Mouse (Mus musculus) thymus, adult 2 months (tissue): ENCODE data around the gene Ccnd1. TPM values are rescaled to one million over a fixed set of nuclear protein-coding genes. Genes with fewer than 3 reads are reported as not detected.

ENCODE experiments used
- DNase-seq: peaks from one replicate; pipeline ENCODE4 v3.0.0; 2021
- H3K27ac ChIP-seq: fragments of 200-500 bp; 2 replicates; pipeline ENCODE4 v1.5.1; 2012; ENCODE audit warnings: low read length, control low read depth; ENCODE audit not compliant: control insufficient read depth, insufficient read depth
- H3K27me3 ChIP-seq: fragments of 200-500 bp; 2 replicates; pipeline ENCODE4 v1.6.1; 2012; ENCODE audit warnings: mild to moderate bottlenecking, low read length, moderate library complexity, mixed read lengths; ENCODE audit not compliant: control insufficient read depth, insufficient read depth
- H3K36me3 ChIP-seq: fragments of 200-500 bp; 2 replicates; pipeline ENCODE4 v1.6.1; 2012; ENCODE audit warnings: mild to moderate bottlenecking, low read length, moderate library complexity; ENCODE audit not compliant: control insufficient read depth, insufficient read depth
- H3K4me1 ChIP-seq: fragments of 200-500 bp; replicated peaks from 2 replicates; pipeline ENCODE4 v1.6.1; 2012; ENCODE audit warnings: low read length; ENCODE audit not compliant: control insufficient read depth, insufficient read depth
- H3K4me3 ChIP-seq: fragments of 200-500 bp; 2 replicates; pipeline ENCODE4 v1.5.1; 2012; ENCODE audit warnings: mild to moderate bottlenecking, low read length, control low read depth, moderate library complexity; ENCODE audit not compliant: control insufficient read depth, insufficient read depth
- CTCF ChIP-seq: fragments of 200-500 bp; IDR thresholded peaks from 2 replicates; pipeline ENCODE4 v1.5.1; 2012; ENCODE audit warnings: mild to moderate bottlenecking, control low read depth, low read length, moderate library complexity, borderline replicate concordance; ENCODE audit not compliant: control insufficient read depth, poor library complexity, insufficient read depth; ENCODE audit errors: extremely low read depth
- POLR2A ChIP-seq: fragments of 200-500 bp; IDR thresholded peaks from 2 replicates; pipeline ENCODE4 v1.6.1; 2012; ENCODE audit warnings: mild to moderate bottlenecking, low read length, control low read depth, moderate library complexity; ENCODE audit not compliant: control insufficient read depth, poor library complexity, insufficient read depth; ENCODE audit errors: extremely low read depth
- WGBS: fragments of 180-500 bp; shearing (Covaris S2); methylation state at CpG from one replicate; pipeline ENCODE4 v1.1.7; 2018; 5-methylcytosine and 5-hydroxymethylcytosine counted together
- polyA plus RNA-seq: library from polyadenylated mRNA; depleted of rRNA; stranded (reverse); fragments of >200 nt; gene quantifications from 2 replicates; pipeline ENCODE4 v1.2.3, GENCODE M21; 2012

Gene Ccnd1
- polyA plus RNA-seq, 1 experiment: 21.7 TPM

GRCm38 (mm10) chr7:144977121-144977520 lies 37.4 kb upstream of the Ccnd1 start:
- H3K27me3 ChIP-seq: no peaks in the 10 kb centered on the region
- H3K36me3 ChIP-seq: no peaks in the 10 kb centered on the region
- TF ChIP-seq POLR2A: no peak
- no peak for TF ChIP-seq CTCF
- H3K4me1 ChIP-seq: peaks cover 8% of the 10 kb centered on the region
- no peak for DNase-seq
- no peak overlapping the region for H3K4me3 ChIP-seq
- 88% methylated on average over 2 of the region's 2 CpGs for WGBS
- H3K27ac ChIP-seq: no peak overlapping the region

GRCm38 (mm10) chr7:144973461-144973860 lies 33.7 kb upstream of the Ccnd1 start:
- H3K4me1 ChIP-seq: peaks cover 6% of the 10 kb centered on the region; the same call in 1 of the 2 replicates
- H3K4me3 ChIP-seq: no peak overlapping the region
- no peak for DNase-seq
- H3K27ac ChIP-seq: no peak overlapping the region
- TF ChIP-seq POLR2A (no peak), CTCF (no peak)
- no peaks in the 10 kb centered on the region for H3K27me3 ChIP-seq
- 93% methylated on average over 8 of the region's 8 CpGs for WGBS
- no peaks in the 10 kb centered on the region for H3K36me3 ChIP-seq

GRCm38 (mm10) chr7:144971769-144972168 lies 32.0 kb upstream of the Ccnd1 start:
- H3K36me3 ChIP-seq: no peaks in the 10 kb centered on the region
- peaks cover 6% of the 10 kb centered on the region; the same call in 1 of the 2 replicates for H3K4me1 ChIP-seq
- 78% methylated on average over 2 of the region's 2 CpGs for WGBS
- DNase-seq: no peak
- no peak for TF ChIP-seq CTCF
- no peak overlapping the region for H3K27ac ChIP-seq
- H3K4me3 ChIP-seq: no peak overlapping the region
- no peaks in the 10 kb centered on the region for H3K27me3 ChIP-seq

GRCm38 (mm10) chr7:144970997-144971768 lies 31.5 kb upstream of the Ccnd1 start:
- no peak overlapping the region for H3K27ac ChIP-seq
- DNase-seq: no peak
- TF ChIP-seq CTCF (no peak), POLR2A (no peak)
- H3K27me3 ChIP-seq: no peaks in the 10 kb centered on the region
- WGBS: 51% methylated on average over 8 of the region's 8 CpGs
- no peak overlapping the region for H3K4me3 ChIP-seq
- H3K36me3 ChIP-seq: no peaks in the 10 kb centered on the region
- peaks cover 6% of the 10 kb centered on the region; the same call in 1 of the 2 replicates for H3K4me1 ChIP-seq

- Histone ChIP-seq H3K36me3 (no peaks in the 10 kb centered on the region), H3K4me3 (no peak overlapping the region), H3K27me3 (no peaks in the 10 kb centered on the region), H3K27ac (no peak overlapping the region), H3K4me1 (peaks cover 1% of the 10 kb centered on the region; the same call in 1 of the 2 replicates)
- WGBS: 97% methylated on average over 5 of the region's 5 CpGs
- no peak for DNase-seq
- no peak for TF ChIP-seq CTCF
- TF ChIP-seq POLR2A: no peak
Measured at GRCm38 (mm10) chr7:144965893-144966292, 26.2 kb upstream of the Ccnd1 start.

GRCm38 (mm10) chr7:144964316-144964715 lies 24.6 kb upstream of the Ccnd1 start:
- H3K27me3 ChIP-seq: no peaks in the 10 kb centered on the region
- no peak overlapping the region for H3K4me3 ChIP-seq
- no peak for TF ChIP-seq CTCF
- TF ChIP-seq POLR2A: no peak
- 54% methylated on average over 4 of the region's 4 CpGs for WGBS
- H3K27ac ChIP-seq: no peak overlapping the region
- no peaks in the 10 kb centered on the region; the same call in 1 of the 2 replicates for H3K4me1 ChIP-seq
- no peaks in the 10 kb centered on the region for H3K36me3 ChIP-seq
- DNase-seq: no peak
